Mouse (Mus musculus) C3H10T1/2 (cell line): Measurements from ENCODE around the gene Olfr97. TPM values are rescaled to one million over a fixed set of nuclear protein-coding genes. Genes with fewer than 3 reads are reported as not detected.

Experiments
- polyA plus RNA-seq, 2 experiments: library from polyadenylated mRNA; unstranded; fragments of >200 nt; fragmentation: generic; extraction: Trizol; gene quantifications; one replicate each; pipeline ENCODE4 v1.2.1; 2012; ENCODE audit warnings: missing spikeins in 2 of 2

Olfr97 gene
- not detected for polyA plus RNA-seq

GRCm38 (mm10) chr17:37237230-37237629 is at the start of gene Olfr97:
Gene Olfr97 (minus strand): TSS chr17:37237330.

DNA sequence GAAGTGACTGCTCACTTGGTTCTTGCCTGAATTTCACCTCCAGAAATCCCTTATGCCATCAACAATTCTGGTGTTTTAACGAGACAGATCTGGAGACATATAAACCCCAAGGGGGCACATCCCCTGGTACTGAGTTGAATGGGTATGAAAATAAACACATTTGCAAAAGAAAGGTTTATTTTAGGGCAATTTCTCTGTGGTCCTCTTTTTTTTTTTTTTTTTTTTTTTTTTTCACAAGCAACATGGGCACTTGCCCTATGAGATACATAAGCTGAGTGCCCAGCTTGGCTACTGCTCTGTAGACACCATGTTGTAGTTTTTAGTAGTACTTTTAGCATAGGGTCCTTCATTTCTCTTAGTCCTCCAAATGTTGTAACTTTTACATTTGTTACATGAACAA is 46.2 kb upstream of the Olfr97 start, which contains the start of gene Olfr99:
Gene Olfr99, minus strand, starts transcription at position 101 of the 400 bp plus-strand sequence.

DNA sequence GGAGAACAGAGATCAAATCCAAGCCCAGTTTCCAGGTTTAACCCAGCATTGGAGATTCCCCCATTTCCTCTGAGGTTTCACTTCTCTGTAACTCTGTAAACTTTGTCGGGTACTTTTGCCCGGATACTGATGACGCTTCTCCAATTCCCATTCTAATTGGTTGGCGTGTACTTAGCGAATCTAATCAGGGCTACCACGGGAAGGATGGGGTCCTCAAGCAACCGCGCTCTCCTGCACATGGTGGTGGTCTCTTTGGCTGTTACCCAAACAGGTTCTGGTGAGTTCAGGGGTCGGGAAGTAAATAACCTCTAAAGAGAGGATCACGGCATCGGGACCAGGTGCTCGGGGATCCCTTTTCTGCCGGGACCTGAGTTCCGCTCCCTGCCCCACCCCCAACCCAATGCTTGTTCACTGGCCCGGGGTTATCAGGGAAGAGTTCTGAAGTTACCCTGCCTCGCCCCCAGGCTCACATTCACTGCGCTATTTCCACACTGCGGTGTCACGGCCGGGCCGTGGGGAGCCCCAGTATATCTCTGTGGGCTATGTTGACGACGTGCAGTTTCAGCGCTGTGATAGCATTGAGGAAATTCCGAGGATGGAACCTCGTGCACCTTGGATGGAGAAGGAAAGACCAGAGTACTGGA is 33.0 kb upstream of the Olfr97 start, which contains the start of gene H2-M3:
Gene H2-M3, plus strand, starts transcription at position 163 of the 644 bp plus-strand sequence.

GRCm38 (mm10) chr17:37263626-37264025 is 26.5 kb upstream of the Olfr97 start, which contains the start of gene Olfr98:
Gene Olfr98 (minus strand): TSS chr17:37263749.

GRCm38 (mm10) chr17:37219846-37220245 is 17.3 kb downstream of the Olfr97 start, which contains the start of gene Olfr96:
Gene Olfr96 (plus strand): TSS chr17:37220146.

DNA sequence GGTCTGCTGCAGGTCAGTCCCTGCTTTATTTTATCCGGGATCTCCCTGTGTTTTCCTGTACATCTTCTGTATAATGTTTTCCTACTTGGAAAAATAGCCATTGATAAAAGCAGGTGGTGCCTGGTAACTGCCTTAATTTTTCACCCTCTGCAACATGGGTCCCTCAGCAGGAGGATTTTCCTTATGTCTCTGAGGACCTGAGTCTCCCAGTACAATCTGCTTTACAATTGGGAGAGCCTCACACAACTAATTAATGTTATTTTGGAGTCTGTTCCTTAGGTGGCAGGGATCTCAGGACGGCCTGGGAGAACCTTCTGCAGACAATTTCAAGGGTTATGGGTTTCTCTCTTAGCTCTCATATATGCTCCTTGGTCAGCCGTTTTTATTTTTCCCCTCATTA is 24.1 kb downstream of the Olfr97 start, which contains the start of gene Olfr95:
Gene Olfr95, minus strand, starts transcription at position 101 of the 400 bp plus-strand sequence.

DNA sequence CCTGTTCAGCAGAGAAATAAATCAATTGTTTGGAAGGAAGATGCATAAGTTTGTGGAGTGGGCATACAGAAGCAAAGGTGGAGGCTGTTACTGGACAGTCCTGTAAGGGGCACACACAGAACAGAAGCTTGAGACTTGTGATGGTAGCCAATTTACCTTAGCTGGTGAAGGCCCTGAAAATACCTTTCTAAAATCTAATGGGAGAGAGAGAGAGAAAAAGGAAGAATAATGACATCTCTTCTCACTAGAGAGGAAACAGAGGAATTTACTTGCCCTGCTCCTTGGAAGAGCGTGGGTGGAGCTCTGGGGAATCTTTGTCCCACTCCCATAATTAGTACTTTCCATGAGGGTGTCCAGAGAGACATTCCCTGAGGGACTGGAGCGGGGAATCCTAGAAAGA is 36.2 kb downstream of the Olfr97 start, which contains the start of gene Olfr94:
Gene Olfr94, minus strand, starts transcription at position 101 of the 400 bp plus-strand sequence.

GRCm38 (mm10) chr17:37193656-37194055 is 43.5 kb downstream of the Olfr97 start, which contains the start of gene Ubd:
Gene Ubd (plus strand): TSS chr17:37193892.

Other genes starting within 250 kb of the Olfr97 start
- under 1 TPM in 1 of 2 experiments, not detected in 1; 0.40 TPM for gene H2-M5, start 247.8 kb downstream of the Olfr97 start, polyA plus RNA-seq
- gene Zfp57, start 236.2 kb downstream of the Olfr97 start, polyA plus RNA-seq, result 1 to 10 TPM; 4.6 to 6.5 TPM
- under 1 TPM in 1 of 2 experiments, not detected in 1; 0.04 TPM for gene Mog, start 213.9 kb downstream of the Olfr97 start, polyA plus RNA-seq
- gene Gabbr1, start 191.4 kb downstream of the Olfr97 start, polyA plus RNA-seq, result 10 to 100 TPM in 1 of 2 experiments, 1 to 10 TPM in 1; 2.5 to 13.3 TPM
- not detected for gene Olfr90, start 148.8 kb downstream of the Olfr97 start, polyA plus RNA-seq
- not detected for gene Olfr91, start 139.1 kb downstream of the Olfr97 start, polyA plus RNA-seq
- not detected for gene Olfr92, start 117.2 kb downstream of the Olfr97 start, polyA plus RNA-seq
- gene Olfr93, start 75.8 kb downstream of the Olfr97 start, polyA plus RNA-seq, result not detected
- gene Ubd, start 43.4 kb downstream of the Olfr97 start, polyA plus RNA-seq, result under 1 TPM in 1 of 2 experiments, not detected in 1; 0.34 TPM
- not detected for gene Olfr94, start 36.3 kb downstream of the Olfr97 start, polyA plus RNA-seq
- not detected for gene Olfr95, start 24.2 kb downstream of the Olfr97 start, polyA plus RNA-seq
- not detected for gene Olfr96, start 17.2 kb downstream of the Olfr97 start, polyA plus RNA-seq
- not detected for gene Olfr98, start 26.4 kb upstream of the Olfr97 start, polyA plus RNA-seq
- 1 to 10 TPM in 1 of 2 experiments, under 1 TPM in 1; 0.35 to 4.0 TPM for gene H2-M3, start 32.9 kb upstream of the Olfr97 start, polyA plus RNA-seq
- gene Olfr99, start 46.1 kb upstream of the Olfr97 start, polyA plus RNA-seq, result not detected
- not detected for gene Olfr101, start 67.0 kb upstream of the Olfr97 start, polyA plus RNA-seq
- gene Olfr102, start 79.7 kb upstream of the Olfr97 start, polyA plus RNA-seq, result not detected
- gene Olfr103, start 102.4 kb upstream of the Olfr97 start, polyA plus RNA-seq, result not detected
- gene Olfr104-ps, start 122.3 kb upstream of the Olfr97 start, polyA plus RNA-seq, result not detected
- gene Olfr105-ps, start 141.7 kb upstream of the Olfr97 start, polyA plus RNA-seq, result not detected
- not detected for gene Olfr106-ps, start 153.1 kb upstream of the Olfr97 start, polyA plus RNA-seq
- not detected for gene Olfr107, start 161.9 kb upstream of the Olfr97 start, polyA plus RNA-seq
- not detected for gene Olfr108, start 208.2 kb upstream of the Olfr97 start, polyA plus RNA-seq
- not detected for gene Olfr109, start 221.6 kb upstream of the Olfr97 start, polyA plus RNA-seq
- not detected for gene H2-M2, start 246.2 kb upstream of the Olfr97 start, polyA plus RNA-seq